Mouse (Mus musculus): ENCODE data around the gene Trnp1. TPM values are rescaled to one million over a fixed set of nuclear protein-coding genes. Genes with fewer than 3 reads are reported as not detected.

Trnp1 gene
- polyA plus RNA-seq, 1 experiment from 2014 or later, result 3.7 TPM

DNA sequence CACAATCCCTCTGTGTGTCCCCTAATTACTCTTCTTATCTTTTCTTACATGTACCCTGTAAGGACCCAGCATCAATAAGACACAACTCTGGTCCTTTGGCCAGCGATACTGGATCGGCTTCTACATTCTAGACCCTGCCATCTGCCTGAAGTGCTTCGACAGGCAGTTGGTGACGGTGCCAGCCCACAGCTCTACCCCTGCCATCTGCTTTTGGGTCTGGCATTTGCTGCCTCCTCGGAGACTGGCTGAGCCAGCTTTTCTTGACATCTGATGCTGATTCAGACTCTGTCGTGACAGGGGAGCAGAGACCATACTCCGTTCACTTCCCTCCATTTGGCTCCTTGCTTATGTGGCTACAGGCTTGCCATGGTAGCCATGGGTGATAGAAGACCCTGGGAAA, 10.6 kb upstream of the Trnp1 start:
- 88% methylated on average over 7 of the region's 7 CpGs for WGBS
- ATAC-seq (ENCODE audit: low FRiP score, low read depth), result no peak

DNA sequence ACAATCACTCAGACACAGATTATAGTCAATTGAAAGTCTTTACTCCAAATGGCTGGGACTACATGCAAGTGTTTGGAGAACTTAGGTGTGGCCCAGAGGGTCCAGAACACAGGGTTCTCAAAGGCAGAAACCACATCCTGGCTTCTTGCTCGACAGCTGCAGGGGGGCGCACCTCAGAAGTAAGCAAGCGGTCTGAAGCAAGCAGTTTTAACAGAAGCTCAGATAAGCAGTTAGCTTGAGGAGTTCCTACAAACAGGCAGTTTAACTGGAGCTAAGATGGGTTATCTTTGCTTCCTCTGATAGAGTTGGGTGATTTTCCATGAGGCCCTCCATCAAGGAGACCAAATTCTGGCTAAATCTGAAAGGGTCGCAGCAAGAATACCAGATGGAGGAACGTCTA, 8.2 kb upstream of the Trnp1 start:
- Histone ChIP-seq H3K4me2 (replicated peaks) (no peak overlapping the region), H3K9ac (no peak overlapping the region), H3K27ac (no peak overlapping the region), H3K4me1 (no peaks in the 10 kb centered on the region), H3K27me3 (replicated peaks) (peaks cover 28% of the 10 kb centered on the region), H3K9me3 (no peaks in the 10 kb centered on the region), H3K4me3 (no peak overlapping the region), H3K36me3 (no peaks in the 10 kb centered on the region)
- 79% methylated on average over 5 of the region's 5 CpGs for whole genome bisulfite sequencing
- ATAC-seq (ENCODE audit: low FRiP score, low read depth), result no peak

More for the DNA sequence above, 10.6 kb upstream of the Trnp1 start:
- H3K4me2 ChIP-seq (replicated peaks), result no peak overlapping the region
- no peaks in the 10 kb centered on the region for H3K9me3 ChIP-seq
- peaks cover 9% of the 10 kb centered on the region for H3K27me3 ChIP-seq (replicated peaks)
- H3K4me3 ChIP-seq, result no peak overlapping the region
- H3K9ac ChIP-seq, result no peak overlapping the region
- no peaks in the 10 kb centered on the region for H3K4me1 ChIP-seq
- H3K36me3 ChIP-seq, result no peaks in the 10 kb centered on the region
- H3K27ac ChIP-seq, result no peak overlapping the region

DNA sequence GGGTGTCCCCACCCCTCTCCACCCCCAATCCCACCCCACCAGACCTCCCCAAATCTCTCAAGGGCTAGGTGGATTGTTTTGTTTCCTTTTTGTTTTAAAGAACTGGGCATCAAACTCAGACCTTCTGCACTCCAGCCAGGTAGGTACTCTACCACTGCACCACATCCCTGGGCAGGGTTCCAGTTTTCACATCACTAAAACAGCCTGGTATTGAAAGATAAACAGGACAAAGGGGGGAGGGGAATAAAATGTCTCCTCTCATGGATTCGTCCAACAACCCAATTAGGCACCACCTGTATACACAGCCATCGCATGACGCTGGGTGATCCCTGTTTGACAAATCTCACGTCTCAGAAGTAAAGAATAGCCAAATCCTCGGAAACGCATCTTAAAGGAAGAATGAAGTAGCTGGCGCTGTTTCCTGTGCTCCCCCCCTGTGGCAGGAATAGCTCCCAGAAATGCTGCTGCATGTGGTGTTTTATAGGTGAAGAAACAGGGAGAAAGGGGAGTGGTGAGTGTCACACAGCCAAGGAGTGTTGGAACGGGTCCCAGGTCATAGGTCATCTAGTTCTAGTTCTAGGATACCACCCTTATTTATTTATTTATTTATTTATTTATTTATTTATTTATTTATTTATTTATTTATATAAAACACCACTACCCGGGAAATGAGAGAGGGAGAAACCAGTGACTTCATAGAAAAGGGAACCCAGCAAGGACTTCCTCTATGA, 6.6 kb upstream of the Trnp1 start:
- H3K9me3 ChIP-seq, result no peaks in the 10 kb centered on the region
- H3K27me3 ChIP-seq (replicated peaks), result peaks cover 44% of the 10 kb centered on the region
- no peak overlapping the region for H3K4me2 ChIP-seq (replicated peaks)
- no peak overlapping the region for H3K4me3 ChIP-seq
- 62% methylated on average over 9 of the region's 9 CpGs for WGBS
- H3K9ac ChIP-seq, result no peak overlapping the region
- H3K4me1 ChIP-seq, result no peaks in the 10 kb centered on the region
- no peak overlapping the region for H3K27ac ChIP-seq
- ATAC-seq (ENCODE audit: low FRiP score, low read depth), result no peak
- H3K36me3 ChIP-seq, result no peaks in the 10 kb centered on the region

DNA sequence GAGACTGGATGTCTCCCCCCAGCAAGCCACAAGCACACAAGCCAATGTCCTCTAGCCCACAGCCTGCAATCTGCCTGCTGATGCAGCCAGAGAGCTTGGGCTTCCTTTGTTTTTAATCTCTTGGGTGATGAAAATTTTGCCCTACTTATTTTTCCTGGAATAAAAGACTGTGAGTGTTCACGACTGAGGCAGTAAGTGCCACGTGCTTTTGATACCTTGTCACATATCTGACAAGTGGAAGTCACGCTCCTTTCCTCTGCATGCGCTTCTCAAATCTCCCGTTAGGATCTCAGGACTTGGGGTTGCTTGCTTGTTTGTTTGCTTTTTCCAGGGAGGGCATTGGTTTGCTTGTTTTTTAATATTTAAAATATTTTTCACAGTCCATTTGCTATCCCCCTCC, 6.0 kb upstream of the Trnp1 start:
- ATAC-seq (ENCODE audit: low FRiP score, low read depth), result no peak

DNA sequence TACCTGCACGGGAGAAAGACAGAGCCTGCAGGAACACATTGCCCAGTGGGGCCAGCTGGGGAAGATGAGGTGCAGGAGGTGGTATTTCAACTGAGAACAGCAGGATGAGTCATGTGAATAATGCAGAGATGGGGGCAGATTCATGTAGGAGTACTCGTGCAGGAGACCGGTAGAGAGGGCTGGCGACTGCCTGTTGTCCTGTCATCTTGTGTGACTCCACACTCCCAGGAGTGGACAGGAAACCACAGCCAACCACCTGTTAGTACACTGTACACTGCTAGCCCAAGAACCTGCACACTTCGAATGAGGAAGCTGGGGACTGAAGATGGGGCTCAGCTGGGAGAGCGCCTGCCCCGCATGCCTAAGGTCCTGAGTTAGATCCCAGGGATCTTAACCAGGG, 3.2 kb upstream of the Trnp1 start:
- Histone ChIP-seq H3K9ac (no peak overlapping the region), H3K4me2 (replicated peaks) (no peak overlapping the region), H3K27ac (no peak overlapping the region), H3K27me3 (replicated peaks) (peaks cover 76% of the 10 kb centered on the region), H3K4me1 (peaks cover 16% of the 10 kb centered on the region), H3K36me3 (no peaks in the 10 kb centered on the region), H3K4me3 (no peak overlapping the region), H3K9me3 (no peaks in the 10 kb centered on the region)
- WGBS, result 63% methylated on average over 7 of the region's 7 CpGs
- no peak for ATAC-seq (ENCODE audit: low FRiP score, low read depth)

More for the DNA sequence above, 6.0 kb upstream of the Trnp1 start:
- H3K9ac ChIP-seq, result no peak overlapping the region
- peaks cover 51% of the 10 kb centered on the region for H3K27me3 ChIP-seq (replicated peaks)
- H3K4me1 ChIP-seq, result no peaks in the 10 kb centered on the region
- no peak overlapping the region for H3K27ac ChIP-seq
- 62% methylated on average over 5 of the region's 5 CpGs for WGBS
- H3K4me3 ChIP-seq, result no peak overlapping the region
- H3K36me3 ChIP-seq, result no peaks in the 10 kb centered on the region
- no peak overlapping the region for H3K4me2 ChIP-seq (replicated peaks)
- no peaks in the 10 kb centered on the region for H3K9me3 ChIP-seq

DNA sequence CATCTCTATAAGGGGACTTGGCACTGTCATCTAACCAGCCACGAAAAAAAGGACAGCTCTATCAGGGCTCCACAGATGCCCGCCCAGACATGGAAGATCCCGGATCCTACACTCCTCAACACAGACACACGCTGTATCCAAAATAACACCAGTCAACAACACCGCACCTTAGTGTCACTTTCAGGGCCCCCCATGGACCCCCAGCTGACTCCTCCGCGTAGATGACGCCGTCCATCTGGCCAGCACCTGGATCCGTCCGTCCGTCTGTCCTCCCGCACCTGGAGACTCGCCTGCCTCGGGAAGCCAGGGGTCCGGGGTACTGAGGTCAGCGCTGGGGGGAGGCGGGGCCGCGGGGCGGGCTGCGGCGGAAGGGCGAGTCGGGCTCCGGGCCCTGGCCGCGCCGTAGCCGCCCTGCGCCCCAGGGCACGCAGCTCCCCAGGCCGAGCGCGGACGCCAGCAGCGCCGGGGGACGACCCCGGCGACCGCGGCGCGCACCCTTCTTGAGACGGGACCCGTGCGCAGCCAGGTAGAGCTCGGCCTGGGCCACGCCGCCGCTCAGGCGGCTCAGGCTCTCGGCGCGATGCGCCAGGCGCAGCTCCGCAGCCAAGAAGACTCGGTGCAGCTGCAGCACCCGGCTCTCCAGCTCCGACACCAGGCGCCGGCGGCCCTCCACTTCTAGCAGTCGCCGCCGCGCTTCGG, 740 bp downstream of the Trnp1 start:
- Histone ChIP-seq H3K4me2 (replicated peaks) (peak overlapping the region; percentile 100), H3K27ac (no peak overlapping the region), H3K9me3 (no peaks in the 10 kb centered on the region), H3K4me1 (peaks cover 19% of the 10 kb centered on the region), H3K36me3 (no peaks in the 10 kb centered on the region), H3K27me3 (replicated peaks) (peaks cover 78% of the 10 kb centered on the region), H3K9ac (peak overlapping the region; percentile 73), H3K4me3 (peak overlapping the region; percentile 59)
- peak; percentile 34 for ATAC-seq (ENCODE audit: low FRiP score, low read depth)
- under 1% methylated on average over 69 of the region's 70 CpGs for WGBS

DNA sequence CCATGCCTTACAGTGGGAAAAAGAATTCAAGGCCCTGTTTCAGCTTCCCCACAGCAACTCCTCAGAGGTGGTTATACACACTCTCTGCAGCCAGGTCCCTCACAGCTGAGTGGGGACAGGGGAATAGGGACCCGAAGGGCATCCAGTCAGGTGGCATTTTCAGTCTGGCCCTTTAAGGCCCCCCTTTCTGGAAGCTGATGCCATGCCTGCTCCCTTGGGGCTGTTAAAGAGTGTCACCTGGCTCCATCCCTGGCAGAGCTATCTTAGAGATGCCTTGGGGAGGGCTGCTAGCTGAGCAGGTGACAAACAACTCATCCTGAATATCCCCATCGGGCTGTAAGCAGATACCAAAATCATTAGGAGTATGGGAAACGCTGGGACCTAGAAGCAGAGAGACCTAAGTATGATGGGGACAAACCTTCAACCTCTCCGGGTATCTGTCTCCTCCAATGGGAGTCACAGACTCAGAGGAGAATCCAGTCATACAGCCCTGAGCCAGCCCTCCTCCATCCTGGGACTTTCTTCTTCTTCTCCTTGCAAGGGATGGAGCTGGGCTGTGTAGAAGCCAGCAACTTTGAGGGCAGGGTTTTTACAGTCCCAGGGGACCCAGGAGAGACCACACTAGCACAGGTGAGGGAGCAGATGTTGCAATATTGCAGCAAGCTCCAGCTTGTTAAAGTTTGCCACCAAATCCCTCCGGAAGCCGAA, 1.5 kb downstream of the Trnp1 start:
- H3K4me3 ChIP-seq, result no peak overlapping the region; the same call in 1 of the 2 replicates
- peak overlapping the region; percentile 100; the same call in 1 of the 2 replicates for H3K4me2 ChIP-seq (replicated peaks)
- H3K36me3 ChIP-seq, result no peaks in the 10 kb centered on the region
- no peak for ATAC-seq (ENCODE audit: low FRiP score, low read depth)
- H3K4me1 ChIP-seq, result peaks cover 19% of the 10 kb centered on the region
- H3K27me3 ChIP-seq (replicated peaks), result peaks cover 72% of the 10 kb centered on the region
- H3K27ac ChIP-seq, result no peak overlapping the region
- H3K9me3 ChIP-seq, result no peaks in the 10 kb centered on the region
- 32% methylated on average over 6 of the region's 6 CpGs for WGBS
- H3K9ac ChIP-seq, result no peak overlapping the region; the same call in 1 of the 2 replicates

DNA sequence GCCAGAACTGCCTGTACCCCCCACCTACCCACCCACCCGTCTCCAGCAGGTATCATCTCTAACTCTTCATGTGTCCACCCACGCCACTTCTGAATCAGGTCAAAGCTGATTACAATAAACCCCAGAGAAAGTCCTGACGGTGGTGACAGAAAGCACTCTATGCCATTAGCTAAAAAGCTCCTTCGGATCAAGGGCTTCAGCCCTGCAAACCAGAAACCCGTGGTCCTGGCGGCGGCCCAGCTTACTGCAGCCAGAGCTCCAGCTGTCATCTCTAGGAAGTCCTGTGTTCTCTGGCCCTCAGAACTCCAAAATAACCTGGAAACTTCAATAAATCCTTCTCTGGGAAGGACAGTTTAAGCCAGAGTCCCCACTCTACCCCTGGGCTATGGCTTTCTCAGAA, 2.6 kb downstream of the Trnp1 start:
- Histone ChIP-seq H3K27me3 (replicated peaks) (peaks cover 60% of the 10 kb centered on the region), H3K4me2 (replicated peaks) (no peak overlapping the region), H3K4me3 (no peak overlapping the region), H3K4me1 (peaks cover 19% of the 10 kb centered on the region), H3K36me3 (no peaks in the 10 kb centered on the region), H3K9ac (no peak overlapping the region), H3K9me3 (no peaks in the 10 kb centered on the region), H3K27ac (no peak overlapping the region)
- 38% methylated on average over 7 of the region's 7 CpGs for WGBS
- ATAC-seq (ENCODE audit: low FRiP score, low read depth), result no peak

DNA sequence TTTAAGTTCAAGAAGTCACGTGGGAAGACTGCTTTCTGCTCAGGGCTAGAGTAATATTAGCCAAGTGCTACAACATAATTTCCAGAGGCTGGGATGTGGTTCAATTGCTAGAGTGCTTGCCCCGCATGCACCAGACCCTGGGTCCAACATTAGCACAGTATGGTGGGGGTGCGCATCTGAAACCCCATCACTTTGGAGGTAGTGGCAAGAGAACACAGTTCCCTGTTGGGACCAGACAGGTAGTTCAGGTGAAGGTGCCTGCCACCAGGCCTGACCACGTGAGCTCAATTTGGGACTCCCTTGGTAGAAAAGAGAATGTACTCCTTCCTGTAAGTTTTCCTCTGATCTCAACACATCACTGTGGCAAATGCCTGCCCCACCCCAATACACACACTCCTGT, 3.5 kb downstream of the Trnp1 start:
- Histone ChIP-seq H3K4me3 (no peak overlapping the region), H3K9ac (no peak overlapping the region), H3K27ac (no peak overlapping the region), H3K36me3 (no peaks in the 10 kb centered on the region), H3K27me3 (replicated peaks) (peaks cover 51% of the 10 kb centered on the region), H3K4me2 (replicated peaks) (no peak overlapping the region), H3K4me1 (peaks cover 19% of the 10 kb centered on the region), H3K9me3 (no peaks in the 10 kb centered on the region)
- WGBS, result 65% methylated on average over 4 of the region's 4 CpGs
- no peak for ATAC-seq (ENCODE audit: low FRiP score, low read depth)

DNA sequence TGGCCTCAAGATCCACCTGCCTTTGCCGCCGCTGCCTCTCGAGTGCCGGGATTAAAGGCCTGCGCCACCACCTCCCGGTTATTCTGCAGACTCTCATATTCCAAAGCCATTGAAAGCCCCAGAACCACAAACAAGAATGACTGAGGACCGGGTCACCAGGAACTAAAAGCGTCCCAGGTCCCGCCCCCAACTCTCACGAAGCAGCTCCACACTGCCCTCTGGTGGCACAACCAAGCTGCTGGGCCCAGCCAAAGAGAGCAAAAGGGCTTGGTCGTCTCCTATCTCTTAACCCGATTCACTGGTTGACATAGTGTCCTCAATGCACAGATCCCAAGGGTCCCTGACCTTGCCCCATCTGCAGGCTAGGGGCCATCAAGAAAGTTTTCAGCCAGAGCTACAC, 3.9 kb downstream of the Trnp1 start:
- Histone ChIP-seq H3K9me3 (no peaks in the 10 kb centered on the region), H3K36me3 (no peaks in the 10 kb centered on the region), H3K27me3 (replicated peaks) (peaks cover 47% of the 10 kb centered on the region), H3K9ac (no peak overlapping the region), H3K4me1 (peaks cover 23% of the 10 kb centered on the region), H3K4me2 (replicated peaks) (peak overlapping the region; percentile 54), H3K27ac (no peak overlapping the region), H3K4me3 (peak overlapping the region; percentile 17; the same call in 1 of the 2 replicates)
- WGBS, result 1% methylated on average over 12 of the region's 12 CpGs
- ATAC-seq (ENCODE audit: low FRiP score, low read depth), result no peak

DNA sequence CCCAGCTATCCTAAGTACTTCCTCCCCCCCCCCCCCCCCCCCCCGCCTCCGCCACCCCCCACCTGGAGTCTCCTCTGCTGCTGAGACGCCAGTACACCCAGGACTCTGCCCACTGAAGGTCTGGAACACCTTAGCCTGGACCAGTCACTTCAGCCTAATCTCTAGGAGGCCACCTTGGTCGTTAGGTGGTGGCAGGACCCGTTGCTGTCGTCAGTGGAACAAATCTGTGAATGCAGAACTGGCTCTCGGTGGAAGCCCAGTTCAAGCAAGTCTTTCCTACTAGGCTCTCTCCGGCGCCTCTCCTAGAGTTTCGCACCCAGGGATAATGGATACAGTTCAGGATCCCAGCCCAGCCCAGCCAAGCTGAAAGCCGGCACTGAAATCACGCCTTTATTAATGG, 4.5 kb downstream of the Trnp1 start:
- 26% methylated on average over 10 of the region's 12 CpGs for WGBS
- no peak for ATAC-seq (ENCODE audit: low FRiP score, low read depth)
- H3K4me1 ChIP-seq, result peaks cover 24% of the 10 kb centered on the region
- H3K4me2 ChIP-seq (replicated peaks), result peak overlapping the region; percentile 54
- H3K9me3 ChIP-seq, result no peaks in the 10 kb centered on the region
- H3K9ac ChIP-seq, result no peak overlapping the region
- no peak overlapping the region for H3K27ac ChIP-seq
- no peaks in the 10 kb centered on the region for H3K36me3 ChIP-seq
- peaks cover 42% of the 10 kb centered on the region for H3K27me3 ChIP-seq (replicated peaks)
- H3K4me3 ChIP-seq, result 0 out of 2 replicates have a peak overlapping the region, but pooled peaks have one; percentile 17

DNA sequence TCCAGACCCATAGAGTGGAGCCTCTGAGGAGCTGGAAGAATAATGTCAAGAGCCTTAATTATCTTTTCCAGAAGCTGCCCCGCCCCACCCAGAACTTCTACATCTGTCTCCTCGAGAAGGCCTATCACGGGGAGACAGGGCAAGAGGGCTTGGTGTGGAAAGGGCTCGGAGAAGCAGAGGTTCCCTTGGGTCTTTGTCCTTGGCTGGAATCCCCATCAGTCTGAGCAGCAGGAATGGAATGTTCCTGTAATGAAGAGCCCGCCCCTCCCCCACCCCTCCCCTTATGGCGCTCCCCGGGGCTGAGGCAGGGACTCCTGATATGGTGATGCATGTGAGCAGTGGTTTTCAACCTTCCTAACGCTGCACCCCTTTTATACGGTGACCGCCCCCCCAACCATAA, 6.5 kb downstream of the Trnp1 start:
- Histone ChIP-seq H3K27ac (no peak overlapping the region), H3K4me2 (replicated peaks) (no peak overlapping the region), H3K9me3 (no peaks in the 10 kb centered on the region), H3K4me3 (no peak overlapping the region), H3K27me3 (replicated peaks) (peaks cover 22% of the 10 kb centered on the region), H3K36me3 (no peaks in the 10 kb centered on the region), H3K4me1 (peaks cover 10% of the 10 kb centered on the region), H3K9ac (no peak overlapping the region)
- WGBS, result 33% methylated on average over 10 of the region's 10 CpGs
- ATAC-seq (ENCODE audit: low FRiP score, low read depth), result no peak

Data from neural tube, embryonic 12.5 days (tissue).